Mouse (Mus musculus) ES-Bruce4 (cell line): Measurements from ENCODE around the gene Gtf2i.

Experiments
- CTCF ChIP-seq: IDR thresholded peaks from one replicate; pipeline ENCODE4 v1.8.1; 2011; ENCODE audit warnings: low read depth, low read length
- EP300 ChIP-seq: IDR thresholded peaks from 2 replicates; pipeline ENCODE4 v1.6.1; 2011; ENCODE audit warnings: low read depth, low read length; ENCODE audit not compliant: insufficient read depth

DNA sequence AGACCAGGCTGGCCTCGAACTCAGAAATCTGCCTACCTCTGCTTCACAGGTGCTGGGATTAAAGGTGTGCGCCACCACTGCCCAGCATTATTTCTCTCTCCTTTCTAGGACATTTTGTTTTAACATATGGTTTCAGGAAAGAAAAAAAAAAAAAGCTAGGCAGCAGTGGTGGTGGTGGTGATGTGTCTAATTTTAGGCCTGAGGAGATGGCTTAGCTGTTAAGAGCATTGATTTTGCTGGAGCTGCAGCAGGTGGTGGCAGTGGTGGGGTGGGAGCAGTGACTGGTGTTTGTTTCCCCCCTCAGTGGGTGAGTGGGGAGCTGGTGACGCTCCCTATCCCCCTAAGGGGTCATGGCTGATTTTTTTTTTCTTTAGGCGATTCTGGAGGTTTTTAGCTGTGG lies 38.6 kb upstream of the Gtf2i start:
- TF ChIP-seq CTCF, result no peak
- TF ChIP-seq EP300, result no peak
